Mouse (Mus musculus) bone marrow macrophage, adult 2 months (primary cell): ENCODE measurements around the gene Rptor. TPM values are rescaled to one million over a fixed set of nuclear protein-coding genes. Genes with fewer than 3 reads are reported as not detected.

ENCODE experiments used
- H3K27ac ChIP-seq: 2 replicates; pipeline ENCODE4 v1.5.1; 2012; ENCODE audit warnings: low read depth, low read length; ENCODE audit not compliant: insufficient read depth
- H3K4me1 ChIP-seq: 2 replicates; pipeline ENCODE4 v1.6.1; 2012; ENCODE audit warnings: low read length; ENCODE audit not compliant: control insufficient read depth, insufficient read depth
- H3K4me3 ChIP-seq: 2 replicates; pipeline ENCODE4 v1.5.1; 2012; ENCODE audit warnings: mild to moderate bottlenecking, low read length, moderate library complexity; ENCODE audit not compliant: insufficient read depth
- CTCF ChIP-seq: IDR thresholded peaks from 2 replicates; pipeline ENCODE4 v1.5.1; 2012; ENCODE audit warnings: low read depth, mild to moderate bottlenecking, low read length, moderate library complexity
- POLR2A ChIP-seq: IDR thresholded peaks from 2 replicates; pipeline ENCODE4 v1.6.1; 2012; ENCODE audit warnings: mild to moderate bottlenecking, low read depth, low read length, borderline replicate concordance
- polyA plus RNA-seq: library from polyadenylated mRNA; stranded (reverse); fragments of >200 nt; gene quantifications from 2 replicates; pipeline ENCODE4 v1.2.4, GENCODE M21; 2012; ENCODE audit not compliant: missing spikeins, insufficient read depth, insufficient read length

The Rptor gene
- polyA plus RNA-seq, 1 experiment, result 23.8 TPM

DNA sequence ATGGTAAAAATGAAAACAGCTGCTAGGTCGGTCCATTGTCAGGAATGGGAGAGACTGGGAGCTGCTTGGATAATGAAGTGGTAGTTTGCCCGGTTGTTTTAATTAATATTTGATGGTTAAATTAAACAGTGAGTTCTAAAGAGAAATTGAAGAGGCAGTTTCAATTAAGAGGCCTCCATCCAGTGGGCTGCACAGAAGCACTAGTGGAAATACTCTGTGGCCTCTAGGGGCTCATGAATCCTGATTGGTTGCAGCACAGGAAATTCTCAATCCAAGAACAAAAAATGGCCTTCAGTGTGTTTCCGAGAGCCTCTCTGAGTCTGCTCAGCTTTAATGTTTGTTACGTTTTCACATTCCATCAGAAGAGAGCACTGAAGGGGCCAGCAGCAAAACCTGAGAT is 141.7 kb downstream of the Rptor start:
- no peak overlapping the region for H3K27ac ChIP-seq
- H3K4me3 ChIP-seq, result no peak overlapping the region

DNA sequence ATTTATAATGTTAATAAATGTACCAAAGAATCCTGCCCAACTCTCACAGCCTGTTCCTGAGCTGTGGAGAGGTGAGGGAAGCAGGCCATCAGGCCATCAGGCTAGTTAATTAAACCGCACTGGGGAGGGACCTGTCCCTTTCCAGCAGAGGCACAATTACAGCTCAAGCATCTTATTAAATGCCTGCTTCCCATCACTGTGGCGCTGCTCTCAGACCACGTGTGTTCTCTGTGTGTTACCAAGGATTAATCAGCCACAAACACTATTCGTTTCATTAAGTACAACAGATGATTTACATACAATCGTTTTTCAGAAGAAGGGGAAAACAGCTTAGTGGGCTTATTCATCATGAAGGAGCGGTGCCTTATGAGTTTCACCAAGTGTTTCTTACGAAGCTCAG is 142.6 kb downstream of the Rptor start:
- Histone ChIP-seq H3K4me3 (no peak overlapping the region), H3K27ac (no peak overlapping the region)
- TF ChIP-seq POLR2A, result no peak
- TF ChIP-seq CTCF, result no peak

More for the DNA sequence above, 141.7 kb downstream of the Rptor start:
- H3K4me1 ChIP-seq, result peaks cover 12% of the 10 kb centered on the region
- TF ChIP-seq POLR2A (no peak), CTCF (no peak)

GRCm38 (mm10) chr11:119754459-119754858 is 151.8 kb downstream of the Rptor start:
- TF ChIP-seq POLR2A (no peak), CTCF (no peak)
- Histone ChIP-seq H3K27ac (no peak overlapping the region), H3K4me1 (no peaks in the 10 kb centered on the region), H3K4me3 (no peak overlapping the region)

More for the DNA sequence above, 142.6 kb downstream of the Rptor start:
- H3K4me1 ChIP-seq, result peaks cover 12% of the 10 kb centered on the region

- no peak for TF ChIP-seq POLR2A
- no peak for TF ChIP-seq CTCF
- H3K4me1 ChIP-seq, result peaks cover 5% of the 10 kb centered on the region
- H3K27ac ChIP-seq, result no peak overlapping the region
- no peak overlapping the region for H3K4me3 ChIP-seq
These were observed 155.5 kb downstream of the Rptor start for GRCm38 (mm10) chr11:119758214-119758613.

- Histone ChIP-seq H3K4me1 (peaks cover 7% of the 10 kb centered on the region), H3K27ac (no peak overlapping the region), H3K4me3 (no peak overlapping the region)
- TF ChIP-seq CTCF, result no peak
- TF ChIP-seq POLR2A, result no peak
These were observed 156.1 kb downstream of the Rptor start for GRCm38 (mm10) chr11:119758705-119759327.

DNA sequence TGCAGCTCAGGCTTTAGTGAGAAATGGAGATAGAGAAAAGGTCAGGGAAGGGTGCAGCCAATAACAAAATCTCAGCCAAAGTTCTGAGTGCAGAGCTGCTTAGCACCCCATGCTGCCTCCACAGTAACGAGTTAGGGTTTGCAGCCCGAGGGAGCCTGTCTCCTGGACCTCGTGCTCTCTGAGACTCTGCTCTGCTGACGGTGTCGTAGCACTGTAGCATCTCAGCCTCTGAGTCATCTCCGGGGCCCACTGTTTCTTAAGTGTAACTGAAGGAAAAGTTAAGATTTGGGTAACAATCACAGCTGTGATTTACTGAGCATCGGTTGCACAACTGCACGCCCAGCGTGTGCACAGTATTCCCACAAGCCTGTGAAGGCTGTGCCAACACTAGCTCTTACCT is 160.2 kb downstream of the Rptor start:
- Histone ChIP-seq H3K27ac (no peak overlapping the region), H3K4me3 (no peak overlapping the region), H3K4me1 (peaks cover 11% of the 10 kb centered on the region)
- TF ChIP-seq CTCF (no peak), POLR2A (no peak)

- TF ChIP-seq CTCF, result no peak
- Histone ChIP-seq H3K4me1 (peaks cover 11% of the 10 kb centered on the region), H3K27ac (no peak overlapping the region), H3K4me3 (no peak overlapping the region)
These were observed 163.3 kb downstream of the Rptor start for GRCm38 (mm10) chr11:119766023-119766422.

DNA sequence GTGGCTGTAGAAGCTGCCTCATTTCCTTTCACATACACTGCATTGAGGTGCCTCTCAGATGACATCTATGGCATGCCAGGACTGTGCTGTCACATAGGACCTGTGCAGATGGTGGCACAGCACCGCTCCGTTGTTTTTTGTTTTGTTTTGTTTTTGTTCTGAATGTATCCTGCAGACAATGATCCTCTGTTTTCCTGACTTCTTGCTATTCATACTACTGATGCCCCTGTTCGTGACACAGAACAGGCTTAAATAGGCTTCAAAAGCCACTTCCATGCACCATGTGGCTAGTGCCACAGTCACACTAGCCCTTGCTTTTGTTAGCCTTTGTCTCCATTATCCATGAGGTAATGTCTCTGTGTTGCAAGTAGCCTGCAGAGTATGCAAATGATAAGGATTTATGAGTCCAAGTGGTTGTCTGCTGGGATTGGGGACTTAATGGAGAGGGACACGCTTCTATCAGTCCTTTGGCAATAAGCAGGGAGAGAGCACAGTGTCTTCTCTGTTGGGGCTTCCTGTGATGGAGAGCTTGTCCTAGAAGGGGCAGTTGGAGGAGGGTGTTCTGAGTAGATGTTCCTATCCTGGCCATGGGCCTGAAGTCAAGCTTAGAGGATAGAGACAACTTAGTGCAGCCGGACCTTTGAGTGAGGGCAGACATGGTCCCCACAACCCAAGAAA is 164.2 kb downstream of the Rptor start:
- H3K27ac ChIP-seq, result no peak overlapping the region
- peaks cover 11% of the 10 kb centered on the region for H3K4me1 ChIP-seq
- H3K4me3 ChIP-seq, result no peak overlapping the region
- no peak for TF ChIP-seq CTCF
- TF ChIP-seq POLR2A, result no peak

DNA sequence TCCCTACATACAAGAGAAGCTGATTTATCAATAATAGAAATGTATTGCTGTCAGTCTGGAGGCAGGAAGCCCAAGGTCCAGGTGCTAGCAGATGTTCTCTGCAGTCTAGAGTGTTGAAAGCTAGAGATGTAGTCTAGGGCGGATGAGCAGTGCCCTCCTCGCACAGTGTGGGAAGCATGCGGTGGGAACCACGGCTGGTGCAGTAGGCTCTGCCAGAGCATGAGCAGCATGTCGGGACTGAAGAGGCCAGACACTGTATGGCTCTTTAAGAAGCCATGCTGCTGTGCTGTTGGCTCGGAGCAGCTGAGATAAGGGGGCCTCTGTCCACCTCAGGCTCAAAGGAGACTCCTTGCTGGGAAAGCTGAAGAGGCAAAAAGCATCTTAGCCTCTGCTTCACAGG is 164.8 kb downstream of the Rptor start:
- Histone ChIP-seq H3K4me1 (peaks cover 11% of the 10 kb centered on the region), H3K4me3 (no peak overlapping the region), H3K27ac (no peak overlapping the region)
- TF ChIP-seq CTCF (no peak), POLR2A (no peak)

DNA sequence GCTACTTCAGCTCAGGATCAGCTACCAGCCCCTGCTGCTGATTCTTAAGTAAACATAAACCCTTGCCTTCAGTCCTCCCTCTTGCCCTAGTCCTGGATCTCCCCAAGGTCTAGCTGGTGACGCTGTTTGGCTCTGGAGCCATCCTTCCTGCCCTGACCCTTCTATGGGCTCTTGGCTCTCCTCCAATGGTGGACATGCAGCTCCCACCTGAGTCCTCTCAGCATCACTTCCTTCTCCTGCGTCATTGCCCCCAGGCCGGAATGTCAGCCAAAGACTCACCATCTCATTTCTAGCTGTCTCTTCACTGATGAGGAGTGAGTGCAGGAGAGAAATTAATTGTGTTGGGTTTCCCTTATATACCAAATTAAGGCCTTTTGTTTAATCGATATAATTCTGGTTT is 165.8 kb downstream of the Rptor start:
- TF ChIP-seq CTCF (no peak), POLR2A (no peak)
- H3K4me3 ChIP-seq, result no peak overlapping the region
- no peak overlapping the region for H3K27ac ChIP-seq
- peaks cover 5% of the 10 kb centered on the region for H3K4me1 ChIP-seq

DNA sequence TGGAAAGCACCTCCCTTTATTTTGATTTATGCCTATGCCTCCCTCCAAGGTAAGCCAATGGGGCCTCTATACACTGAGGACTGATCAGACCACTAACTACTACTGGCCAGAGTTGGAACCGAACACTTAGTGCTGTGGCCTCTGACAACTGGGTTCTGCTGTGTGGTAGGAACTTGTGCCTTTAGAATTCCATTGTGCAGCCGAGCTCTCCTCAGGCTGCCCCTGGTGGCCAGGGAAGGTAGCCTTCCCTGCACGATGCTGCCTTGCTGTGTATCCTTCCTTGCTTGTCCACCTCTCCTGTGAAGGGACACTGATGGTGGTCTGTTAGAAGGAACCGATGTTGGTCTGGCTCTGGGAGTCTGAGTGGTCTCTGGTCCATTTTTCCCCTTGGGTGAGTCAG is 167.0 kb downstream of the Rptor start:
- H3K4me3 ChIP-seq, result no peak overlapping the region
- no peaks in the 10 kb centered on the region for H3K4me1 ChIP-seq
- TF ChIP-seq CTCF (no peak), POLR2A (no peak)
- no peak overlapping the region for H3K27ac ChIP-seq
